ENCODE assay signal across 8 mouse cellular contexts in the genomic region with DNA sequence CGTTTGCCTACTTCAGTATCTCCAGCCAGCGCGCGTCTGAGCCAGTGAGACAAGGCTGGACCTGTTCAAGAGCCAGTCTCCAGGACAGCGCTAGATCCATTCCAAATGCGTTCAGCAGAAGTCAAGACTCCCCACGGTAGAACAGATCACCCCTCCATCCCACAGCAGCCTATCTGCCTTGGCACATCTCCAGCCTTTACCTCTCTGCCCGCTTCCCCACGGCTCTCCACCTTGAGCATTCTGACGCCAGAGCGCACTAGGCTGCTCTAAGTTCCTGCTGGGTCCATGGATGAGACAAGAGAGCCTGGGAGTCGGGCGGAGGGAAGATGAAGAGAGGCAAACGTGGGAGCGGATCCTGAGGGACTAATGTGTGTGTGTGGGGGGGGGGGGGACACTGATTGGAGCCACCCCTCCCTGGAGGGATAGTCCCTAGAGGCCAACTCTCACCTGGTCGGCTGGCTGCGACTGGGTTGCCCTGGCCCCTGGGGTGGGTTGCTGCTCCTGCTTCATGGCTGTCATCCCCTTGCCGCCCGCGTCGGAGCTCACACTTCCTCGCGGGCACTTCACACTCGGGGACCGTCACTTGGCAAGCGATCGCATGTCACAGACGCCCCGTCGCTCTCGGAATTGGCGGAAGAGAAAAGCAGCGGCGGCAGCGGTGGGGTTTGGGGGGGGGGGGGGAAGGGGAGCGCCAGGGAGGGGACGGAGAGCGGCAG. TPM values are rescaled to one million over a fixed set of nuclear protein-coding genes. Genes with fewer than 3 reads are reported as not detected.
A peak's percentile ranks its signal among the peaks of the same experiment; 100 is the strongest.
DNase-seq lines count a peak whose midpoint lies in the region; ATAC-seq lines count a peak whose summit lies in the region.

Dpp10 (minus strand) TSS at position 635 of the 716 bp plus-strand sequence.

- H3K27ac ChIP-seq in heart, embryonic 11.5 days (ENCODE audit: low read depth, low read length): no peak within 1 kb of the TSS
- H3K27ac ChIP-seq in forebrain, embryonic 10.5 days: peak within 1 kb of the TSS; percentile 67

- 2% methylated on average over 31 of the region's 38 CpGs for WGBS in heart, embryonic 11.5 days (ENCODE audit: insufficient replicate concordance)
- under 1% methylated on average over 25 of the region's 38 CpGs for WGBS in forebrain, embryonic 10.5 days

- no peaks in the 10 kb centered on the region for H3K36me3 ChIP-seq in heart, embryonic 11.5 days (ENCODE audit: control insufficient read depth, insufficient read depth, low read length)
- no peaks in the 10 kb centered on the region for H3K36me3 ChIP-seq in forebrain, embryonic 10.5 days (replicated peaks)

- H3K27me3 ChIP-seq in heart, embryonic 11.5 days (ENCODE audit: control insufficient read depth, insufficient read depth, low read length): peaks cover 37% of the 10 kb centered on the region
- peaks cover 51% of the 10 kb centered on the region for H3K27me3 ChIP-seq in forebrain, embryonic 10.5 days (ENCODE audit: poor library complexity, severe bottlenecking)

- no peaks in the 10 kb centered on the region for H3K9me3 ChIP-seq in heart, embryonic 11.5 days (replicated peaks; ENCODE audit: control insufficient read depth, low read length)
- H3K9me3 ChIP-seq in forebrain, embryonic 10.5 days: no peaks in the 10 kb centered on the region

- peak within 1 kb of the TSS; percentile 90 for H3K4me2 ChIP-seq in heart, embryonic 11.5 days

- no peak within 1 kb of the TSS for H3K9ac ChIP-seq in heart, embryonic 11.5 days (ENCODE audit: low read depth, low read length)

- no peak for DNase-seq in heart, postnatal 10 days
- DNase-seq in ZHBTc4 (ENCODE audit: low read depth, low spot score) (peak; percentile 41), MN1 (ENCODE audit: low spot score) (no peak)
- DNase-seq in forebrain, embryonic 10.5 days (ENCODE audit: extremely low spot score, low spot score): peak; percentile 33
- DNase-seq in layer of hippocampus, postnatal 36 days: no peak
- peak; percentile 38 for DNase-seq in neural tube, embryonic 10.5 days (ENCODE audit: extremely low spot score, low spot score)
- DNase-seq in ovary, postnatal 14 days (ENCODE audit: low spot score): no peak

- H3K4me3 ChIP-seq in heart, embryonic 11.5 days (ENCODE audit: low read depth, low read length): peak within 1 kb of the TSS; percentile 53
- H3K4me3 ChIP-seq in forebrain, embryonic 10.5 days: peak within 1 kb of the TSS; percentile 70

- peak; percentile 52; the same call in 1 of the 2 replicates for ATAC-seq in heart, embryonic 11.5 days (replicated peaks; ENCODE audit: insufficient number of reproducible peaks, low FRiP score, low TSS enrichment)

- intact Hi-C loops in heart, postnatal 10 days (cut with DNase I): no loop called here

- H3K4me1 ChIP-seq in heart, embryonic 11.5 days (ENCODE audit: control insufficient read depth, insufficient read depth, low read length): no peaks in the 10 kb centered on the region; the same call in 1 of the 2 replicates
- H3K4me1 ChIP-seq in forebrain, embryonic 10.5 days: peaks cover 27% of the 10 kb centered on the region

RNA-seq across cellular contexts. Expression of gene Dpp10, which starts in this region (rescaled TPM):
- polyA plus RNA-seq in heart, embryonic 11.5 days (2014; fragmentation: Nextera tagmentation; extraction: Ambion mirVana): 0.04 and 0.10 TPM in 2 replicates
- under 1 TPM in 1 of 2 experiments, not detected in 1; 0.45 TPM for total RNA-seq in heart, postnatal 10 days (2021)
- 0.04 TPM in 1 of 2 replicates, not detected in the other for polyA plus RNA-seq in forebrain, embryonic 10.5 days (2016; fragmentation: Nextera tagmentation; extraction: Ambion mirVana)
- total RNA-seq in layer of hippocampus, postnatal 36 days (2021): 10 to 100 TPM; 34.3 to 37.5 TPM

Comparison
In these comparisons a context has a peak if more than half of its experiments do, and no peak if none do; other contexts are left out.
1. RNA of gene Dpp10 (total RNA-seq): 34.3 to 37.5 TPM in layer of hippocampus, postnatal 36 days; 0.45 TPM in heart, postnatal 10 days; every median in the first group is over 10 times any median in the second.
2. Peak in ATAC-seq, H3K4me3 ChIP-seq and H3K4me2 ChIP-seq in heart, embryonic 11.5 days; RNA of the gene not detected or under 1 TPM.
3. Peak in DNase-seq, H3K4me3 ChIP-seq and H3K27ac ChIP-seq in forebrain, embryonic 10.5 days; RNA of the gene not detected or under 1 TPM.
4. DNase-seq: peak in ZHBTc4 (single experiment) and neural tube, embryonic 10.5 days (single experiment); none in heart, postnatal 10 days (0 of 2), layer of hippocampus, postnatal 36 days (0 of 2), ovary, postnatal 14 days (single experiment) and MN1 (single experiment).